Mouse (Mus musculus) thymus, adult 2 months (tissue): ENCODE data around the gene Hnf4a. TPM values are rescaled to one million over a fixed set of nuclear protein-coding genes. Genes with fewer than 3 reads are reported as not detected.
"Not testable (repeated sequence)": the region's sequence is repeated elsewhere in the genome, so short reads cannot be mapped to it uniquely, and the experiment has no call there.

Source experiments
- DNase-seq: peaks from one replicate; pipeline ENCODE4 v3.0.0; 2021
- H3K27ac ChIP-seq: fragments of 200-500 bp; 2 replicates; pipeline ENCODE4 v1.5.1; 2012; ENCODE audit warnings: low read length, control low read depth; ENCODE audit not compliant: control insufficient read depth, insufficient read depth
- H3K27me3 ChIP-seq: fragments of 200-500 bp; 2 replicates; pipeline ENCODE4 v1.6.1; 2012; ENCODE audit warnings: mild to moderate bottlenecking, low read length, moderate library complexity, mixed read lengths; ENCODE audit not compliant: control insufficient read depth, insufficient read depth
- H3K36me3 ChIP-seq: fragments of 200-500 bp; 2 replicates; pipeline ENCODE4 v1.6.1; 2012; ENCODE audit warnings: mild to moderate bottlenecking, low read length, moderate library complexity; ENCODE audit not compliant: control insufficient read depth, insufficient read depth
- H3K4me1 ChIP-seq: fragments of 200-500 bp; replicated peaks from 2 replicates; pipeline ENCODE4 v1.6.1; 2012; ENCODE audit warnings: low read length; ENCODE audit not compliant: control insufficient read depth, insufficient read depth
- H3K4me3 ChIP-seq: fragments of 200-500 bp; 2 replicates; pipeline ENCODE4 v1.5.1; 2012; ENCODE audit warnings: mild to moderate bottlenecking, low read length, control low read depth, moderate library complexity; ENCODE audit not compliant: control insufficient read depth, insufficient read depth
- CTCF ChIP-seq: fragments of 200-500 bp; IDR thresholded peaks from 2 replicates; pipeline ENCODE4 v1.5.1; 2012; ENCODE audit warnings: mild to moderate bottlenecking, control low read depth, low read length, moderate library complexity, borderline replicate concordance; ENCODE audit not compliant: control insufficient read depth, poor library complexity, insufficient read depth; ENCODE audit errors: extremely low read depth
- POLR2A ChIP-seq: fragments of 200-500 bp; IDR thresholded peaks from 2 replicates; pipeline ENCODE4 v1.6.1; 2012; ENCODE audit warnings: mild to moderate bottlenecking, low read length, control low read depth, moderate library complexity; ENCODE audit not compliant: control insufficient read depth, poor library complexity, insufficient read depth; ENCODE audit errors: extremely low read depth
- WGBS: fragments of 180-500 bp; shearing (Covaris S2); methylation state at CpG from one replicate; pipeline ENCODE4 v1.1.7; 2018; 5-methylcytosine and 5-hydroxymethylcytosine counted together
- polyA plus RNA-seq: library from polyadenylated mRNA; depleted of rRNA; stranded (reverse); fragments of >200 nt; gene quantifications from 2 replicates; pipeline ENCODE4 v1.2.3, GENCODE M21; 2012; rRNA removed

Hnf4a gene
- polyA plus RNA-seq, 1 experiment = 0.44 TPM

DNA sequence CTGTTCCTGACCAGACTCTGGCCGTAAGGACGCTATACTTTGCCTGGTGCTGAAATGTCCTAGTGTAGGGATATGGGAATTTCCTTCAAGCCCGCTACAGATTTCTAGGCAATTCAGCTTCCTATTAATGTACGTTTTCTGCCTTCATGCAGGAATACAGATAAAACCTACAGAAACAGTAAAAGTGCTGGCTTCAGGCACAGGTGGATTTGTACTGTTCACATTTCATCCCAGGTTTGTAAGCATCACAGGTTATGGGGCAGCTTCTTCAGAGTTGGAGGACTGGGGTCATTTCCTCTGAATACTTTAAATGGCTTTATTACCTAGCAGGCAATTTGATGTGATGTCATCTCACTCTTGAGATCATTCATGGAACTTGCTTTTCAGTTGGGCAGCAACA lies 111.3 kb downstream of the Hnf4a start:
- Histone ChIP-seq H3K27me3 (no peaks in the 10 kb centered on the region), H3K36me3 (peaks cover 93% of the 10 kb centered on the region), H3K4me3 (no peak overlapping the region), H3K4me1 (no peaks in the 10 kb centered on the region), H3K27ac (no peak overlapping the region)
- TF ChIP-seq CTCF (no peak), POLR2A (no peak)
- no peak for DNase-seq
- 97% methylated on average over 4 of the region's 4 CpGs for WGBS

- no peak for DNase-seq
- no peak overlapping the region for H3K27ac ChIP-seq
- peaks cover 97% of the 10 kb centered on the region for H3K36me3 ChIP-seq
- 85% methylated on average over 8 of the region's 8 CpGs for WGBS
- no peak overlapping the region for H3K4me3 ChIP-seq
- TF ChIP-seq POLR2A (no peak), CTCF (no peak)
- H3K4me1 ChIP-seq = no peaks in the 10 kb centered on the region
- H3K27me3 ChIP-seq = no peaks in the 10 kb centered on the region
Measured at GRCm38 (mm10) chr2:163620451-163620850, 113.8 kb downstream of the Hnf4a start.

DNA sequence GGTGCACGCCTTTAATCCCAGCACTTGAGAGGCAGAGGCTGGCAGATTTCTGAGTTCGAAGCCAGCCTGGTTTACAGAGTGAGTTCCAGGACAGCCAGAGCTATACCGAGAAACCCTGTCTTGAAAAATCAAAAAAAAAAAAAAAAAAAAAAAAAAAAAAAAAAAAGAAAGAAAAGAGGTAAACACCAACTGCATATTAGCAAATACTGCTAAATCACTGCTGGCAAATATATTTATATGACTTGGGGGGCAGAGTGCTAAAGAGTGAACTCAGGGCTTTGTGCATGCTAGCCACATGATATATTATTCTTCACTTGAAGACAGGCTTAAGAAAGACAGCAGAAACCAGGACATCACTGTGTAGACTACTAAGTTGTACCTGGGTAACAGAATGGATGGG lies 114.8 kb downstream of the Hnf4a start:
- not testable (repeated sequence) for H3K27ac ChIP-seq, H3K27me3 ChIP-seq, H3K4me1 ChIP-seq, DNase-seq, H3K4me3 ChIP-seq
- WGBS = 96% methylated on average over 3 of the region's 3 CpGs
- H3K36me3 ChIP-seq = peaks cover 97% of the 10 kb centered on the region

Other genes with a start within 250 kb of the Hnf4a start
- 3.3 and 14.7 TPM in 2 replicates for gene Jph2, start 108.8 kb upstream of the Hnf4a start, polyA plus RNA-seq
- gene Oser1, start 82.1 kb upstream of the Hnf4a start, polyA plus RNA-seq = 18.5 and 19.3 TPM in 2 replicates
- gene Gdap1l1, start 68.3 kb upstream of the Hnf4a start, polyA plus RNA-seq = 1.7 and 3.1 TPM in 2 replicates
- gene Fitm2, start 34.2 kb upstream of the Hnf4a start, polyA plus RNA-seq = 12.1 and 15.4 TPM in 2 replicates
- 0.35 TPM in 1 of 2 replicates, not detected in the other for gene R3hdml, start 14.5 kb upstream of the Hnf4a start, polyA plus RNA-seq
- gene Ttpal, start 95.5 kb downstream of the Hnf4a start, polyA plus RNA-seq = 63.2 and 72.5 TPM in 2 replicates
- gene Serinc3, start 138.3 kb downstream of the Hnf4a start, polyA plus RNA-seq = 279 and 281 TPM in 2 replicates
- gene Pkig, start 151.6 kb downstream of the Hnf4a start, polyA plus RNA-seq = 56.7 and 64.7 TPM in 2 replicates
- 46.8 and 51.1 TPM in 2 replicates for gene Ada, start 243.4 kb downstream of the Hnf4a start, polyA plus RNA-seq